Mouse (Mus musculus): Measurements from ENCODE around the gene Ifna4.
"Not testable (repeated sequence)": the region's sequence is repeated elsewhere in the genome, so short reads cannot be mapped to it uniquely, and the experiment has no call there.

The Ifna4 gene

DNA sequence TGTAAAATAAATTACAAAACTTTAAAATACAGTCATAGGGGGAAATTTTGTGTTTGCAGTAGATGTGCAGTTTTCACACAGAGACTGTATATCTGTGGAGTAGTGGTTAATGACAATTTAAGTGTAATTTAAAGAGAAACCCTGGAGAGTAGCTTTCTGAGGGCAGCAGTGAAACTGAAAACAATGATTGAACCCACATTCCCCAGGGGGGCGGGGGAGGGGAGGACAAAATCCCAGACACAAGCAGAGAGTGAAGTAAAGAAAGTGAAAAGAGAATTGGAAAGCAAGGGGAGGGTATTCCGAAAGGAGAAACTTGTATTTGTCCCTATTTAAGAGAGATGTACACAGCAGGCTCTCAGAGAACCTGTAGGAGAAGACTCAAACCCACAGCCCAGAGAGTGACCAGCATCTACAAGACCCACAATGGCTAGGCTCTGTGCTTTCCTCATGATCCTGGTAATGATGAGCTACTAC, at the start of gene Ifna4:
Ifna4 (plus strand) TSS at position 424 of the 474 bp plus-strand sequence.
- no peak for DNase-seq (ENCODE audit: low spot score)

DNA sequence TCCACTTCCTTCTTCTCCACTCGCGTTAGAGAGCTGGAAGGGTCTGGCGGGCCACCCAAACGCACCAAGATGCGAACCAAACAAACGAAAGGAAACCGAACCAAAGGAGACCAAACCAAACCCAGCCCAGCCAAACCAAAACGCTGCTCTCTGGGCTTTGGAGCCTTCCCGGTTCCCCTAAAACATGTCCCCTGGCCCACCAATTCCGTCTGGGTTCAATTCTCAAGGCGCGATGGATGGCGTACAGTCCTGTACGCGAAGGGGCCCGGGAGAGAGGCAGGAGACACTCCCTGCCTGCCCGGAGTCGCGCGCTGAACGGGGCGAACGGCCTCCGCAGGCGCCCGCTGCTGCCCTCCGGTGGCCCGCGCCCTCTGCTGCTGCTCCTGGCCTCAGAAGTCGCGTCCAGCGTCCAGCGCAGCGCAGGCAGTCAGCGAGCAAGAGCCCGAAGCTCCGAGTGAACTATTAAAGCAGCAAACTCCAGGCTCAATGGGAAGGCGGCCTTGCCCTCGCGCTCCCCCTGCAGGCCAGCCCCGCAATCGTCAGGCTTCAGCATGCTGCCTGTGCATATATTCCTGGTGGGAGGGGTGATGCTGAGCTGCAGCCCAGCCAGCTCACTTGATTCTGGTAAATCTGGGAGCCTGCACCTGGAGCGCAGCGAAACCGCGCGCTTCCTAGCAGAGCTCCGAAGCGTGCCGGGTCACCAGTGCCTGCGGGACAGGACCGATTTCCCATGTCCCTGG, 47.6 kb upstream of the Ifna4 start, which contains the start of gene Gm13275:
Gm13275 (plus strand) TSS at position 552 of the 740 bp plus-strand sequence.
- peak; percentile 57 for DNase-seq (ENCODE audit: low spot score)

GRCm38 (mm10) chr4:88797097-88797496, 44.6 kb upstream of the Ifna4 start, which contains the start of gene Gm13279:
Gene Gm13279, plus strand, starts transcription at chr4:88797397.
- DNase-seq (ENCODE audit: low spot score) = not testable (repeated sequence)

- not testable (repeated sequence) for DNase-seq (ENCODE audit: low spot score)
Observed at GRCm38 (mm10) chr4:88799365-88799764, 42.3 kb upstream of the Ifna4 start, which contains the start of gene Gm13285. Gene Gm13285, plus strand, starts transcription at chr4:88799665.

DNA sequence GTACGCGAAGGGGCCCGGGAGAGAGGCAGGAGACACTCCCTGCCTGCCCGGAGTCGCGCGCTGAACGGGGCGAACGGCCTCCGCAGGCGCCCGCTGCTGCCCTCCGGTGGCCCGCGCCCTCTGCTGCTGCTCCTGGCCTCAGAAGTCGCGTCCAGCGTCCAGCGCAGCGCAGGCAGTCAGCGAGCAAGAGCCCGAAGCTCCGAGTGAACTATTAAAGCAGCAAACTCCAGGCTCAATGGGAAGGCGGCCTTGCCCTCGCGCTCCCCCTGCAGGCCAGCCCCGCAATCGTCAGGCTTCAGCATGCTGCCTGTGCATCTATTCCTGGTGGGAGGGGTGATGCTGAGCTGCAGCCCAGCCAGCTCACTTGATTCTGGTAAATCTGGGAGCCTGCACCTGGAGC, 38.7 kb upstream of the Ifna4 start, which contains the start of gene Gm13287:
Gm13287 (plus strand) TSS at position 301 of the 400 bp plus-strand sequence.
- not testable (repeated sequence) for DNase-seq (ENCODE audit: low spot score)

DNA sequence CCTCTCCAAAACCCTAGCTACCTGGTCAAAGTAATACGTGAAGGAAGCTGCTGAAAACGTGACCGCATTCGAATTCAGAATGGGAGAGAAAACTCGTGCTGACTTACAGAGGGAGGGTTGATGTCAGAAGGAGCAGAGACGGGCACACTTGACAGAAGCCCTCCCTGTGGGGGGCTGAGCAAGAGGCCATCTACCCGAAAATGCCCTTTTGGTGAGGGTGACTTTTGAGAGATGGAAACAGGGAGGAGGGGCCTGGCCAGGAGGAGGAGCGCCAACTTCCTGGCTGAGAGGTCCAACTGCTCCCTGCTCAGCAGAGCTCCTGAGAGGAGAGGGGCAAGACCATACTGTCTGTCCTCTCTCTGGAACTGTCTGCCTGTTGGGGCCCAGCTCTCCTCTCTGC, 36.4 kb upstream of the Ifna4 start, which contains the start of gene Gm13288:
Gm13288 (plus strand) TSS at position 301 of the 400 bp plus-strand sequence.
- DNase-seq (ENCODE audit: low spot score) = not testable (repeated sequence)

- peak; percentile 5 for DNase-seq (ENCODE audit: low spot score)
Observed at GRCm38 (mm10) chr4:88805761-88806160, 35.9 kb upstream of the Ifna4 start.

GRCm38 (mm10) chr4:88815928-88816327, 25.7 kb upstream of the Ifna4 start, which contains the start of gene Ifna7:
Gene Ifna7, plus strand, starts transcription at chr4:88816228.
- no peak for DNase-seq (ENCODE audit: low spot score)

- no peak for DNase-seq (ENCODE audit: low spot score)
Observed at GRCm38 (mm10) chr4:88819659-88820058, 22.0 kb upstream of the Ifna4 start, which contains the start of gene Ifna11. Gene Ifna11, plus strand, starts transcription at chr4:88819959.

- peak; percentile 8 for DNase-seq (ENCODE audit: low spot score)
Observed at GRCm38 (mm10) chr4:88822995-88823394, 18.7 kb upstream of the Ifna4 start.

- DNase-seq (ENCODE audit: low spot score) = not testable (repeated sequence)
Observed at GRCm38 (mm10) chr4:88827116-88827515, 14.5 kb upstream of the Ifna4 start, which contains the start of gene Ifna6. Gene Ifna6, plus strand, starts transcription at chr4:88827416.

DNA sequence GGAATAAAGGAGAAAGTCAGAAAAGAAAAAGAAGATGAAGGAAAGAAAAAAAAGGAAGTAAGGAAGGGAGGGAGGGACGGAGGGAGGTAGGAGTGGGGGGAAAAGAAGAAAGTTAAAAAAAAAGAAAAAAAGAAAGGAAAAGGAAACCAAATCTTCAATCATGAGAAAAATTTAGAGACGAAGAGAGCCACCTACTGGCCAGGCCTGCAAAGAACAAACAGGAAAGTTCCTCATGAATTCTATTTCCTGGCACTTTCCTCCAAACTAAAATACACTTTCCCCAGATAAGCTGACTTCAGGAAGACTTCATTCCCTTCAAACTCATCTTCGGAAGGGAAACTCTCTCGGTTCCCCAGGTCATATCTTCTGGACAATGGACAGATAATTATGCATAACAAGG, 11.1 kb upstream of the Ifna4 start:
- DNase-seq (ENCODE audit: low spot score) = peak; percentile 16

- not testable (repeated sequence) for DNase-seq (ENCODE audit: low spot score)
Observed at GRCm38 (mm10) chr4:88835225-88835624, 6.4 kb upstream of the Ifna4 start, which contains the start of gene Ifna5. Gene Ifna5, plus strand, starts transcription at chr4:88835525.

GRCm38 (mm10) chr4:88838828-88839227, 2.8 kb upstream of the Ifna4 start:
- DNase-seq (ENCODE audit: low spot score) = no peak

- DNase-seq (ENCODE audit: low spot score) = no peak
Observed at GRCm38 (mm10) chr4:88840058-88840457, 1.6 kb upstream of the Ifna4 start.

DNA sequence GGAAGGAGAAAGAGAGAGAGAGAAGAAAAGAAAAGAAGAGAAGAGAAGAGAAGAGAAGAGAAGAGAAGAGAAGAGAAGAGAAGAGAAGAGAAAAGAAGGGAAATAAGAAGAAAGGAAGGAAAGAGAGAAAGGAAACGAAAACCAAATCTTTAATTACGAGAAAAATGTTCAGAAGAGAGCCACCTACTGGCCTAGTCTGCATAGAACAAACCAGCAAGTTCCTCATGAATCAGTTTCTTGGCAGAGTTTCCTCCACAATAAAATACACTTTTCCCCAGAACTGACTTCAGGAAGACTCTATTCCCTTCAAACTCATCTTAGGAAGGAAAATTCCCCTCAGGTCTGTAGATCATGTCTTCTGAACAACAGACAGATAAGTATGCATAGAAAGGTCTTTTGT, 3.7 kb downstream of the Ifna4 start:
- DNase-seq (ENCODE audit: low spot score) = no peak

GRCm38 (mm10) chr4:88849698-88850097, 8.0 kb downstream of the Ifna4 start, which contains the start of gene Ifna1:
Gene Ifna1, plus strand, starts transcription at chr4:88850087.
- no peak for DNase-seq (ENCODE audit: low spot score)

DNA sequence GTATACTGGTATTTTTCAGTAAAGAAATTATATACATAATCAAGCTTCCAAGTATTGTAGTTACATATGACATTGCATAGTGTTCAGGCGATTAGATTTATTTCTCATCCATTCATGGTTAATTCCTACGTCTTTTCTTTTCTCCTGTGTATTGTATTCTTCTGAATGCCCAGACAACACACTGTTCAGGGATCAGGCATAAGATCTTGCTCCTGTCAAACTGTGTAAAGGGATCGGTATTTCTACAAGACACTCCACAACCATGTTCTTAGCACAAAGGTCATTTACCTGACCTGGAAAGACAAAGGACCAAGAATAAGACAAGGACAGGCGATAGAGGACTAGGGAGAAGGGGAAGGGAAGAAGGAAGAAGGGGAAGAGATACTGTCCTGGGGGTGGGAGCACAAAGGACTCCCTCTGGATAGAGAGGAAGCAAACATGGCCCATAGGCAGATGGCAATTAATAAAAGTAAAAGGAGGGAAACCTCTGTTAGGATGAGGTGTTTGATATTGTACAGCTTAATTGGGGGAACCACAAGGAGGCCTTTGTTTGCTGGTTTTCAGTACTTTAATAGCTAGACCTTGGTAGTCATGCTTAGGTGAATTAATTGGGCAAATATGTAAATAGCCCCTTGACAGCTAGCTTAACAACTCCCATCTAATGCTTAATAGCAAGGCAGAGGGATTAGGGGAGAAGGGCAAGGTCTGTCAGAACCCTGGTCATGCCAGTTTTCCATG, 9.5 kb downstream of the Ifna4 start:
- no peak for DNase-seq (ENCODE audit: low spot score)

- DNase-seq (ENCODE audit: low spot score) = no peak
Observed at GRCm38 (mm10) chr4:88859214-88859613, 17.6 kb downstream of the Ifna4 start.

- DNase-seq (ENCODE audit: low spot score) = no peak
Observed at GRCm38 (mm10) chr4:88863309-88863708, 21.6 kb downstream of the Ifna4 start.

- no peak for DNase-seq (ENCODE audit: low spot score)
Observed at GRCm38 (mm10) chr4:88864599-88864998, 22.9 kb downstream of the Ifna4 start.

- no peak for DNase-seq (ENCODE audit: low spot score)
Observed at GRCm38 (mm10) chr4:88865011-88865569, 23.4 kb downstream of the Ifna4 start.

All from urinary bladder, postnatal 14 days (tissue).